Mouse (Mus musculus) G1E (cell line): Measurements from ENCODE around the gene Zc3h14. TPM values are rescaled to one million over a fixed set of nuclear protein-coding genes. Genes with fewer than 3 reads are reported as not detected.

ENCODE experiments used
- ATAC-seq: 2 replicates; pipeline ENCODE4 v1.8.0; 2016; ENCODE audit warnings: mild to moderate bottlenecking; ENCODE audit not compliant: insufficient number of reproducible peaks, poor library complexity, low FRiP score, severe bottlenecking; ENCODE audit errors: extremely low read depth
- DNase-seq: peaks from one replicate; pipeline ENCODE4 v3.0.0; 2012; ENCODE audit warnings: low spot score
- H3K27me3 ChIP-seq: 2 replicates; pipeline ENCODE4 v1.6.1; 2012; ENCODE audit warnings: mild to moderate bottlenecking, low read length, inconsistent platforms; ENCODE audit not compliant: insufficient read depth
- H3K36me3 ChIP-seq: replicated peaks from 2 replicates; pipeline ENCODE3; 2012; ENCODE audit warnings: mild to moderate bottlenecking, inconsistent platforms
- H3K4me1 ChIP-seq: 2 replicates; pipeline ENCODE4 v1.6.1; 2012; ENCODE audit warnings: low read depth, low read length, inconsistent platforms, mixed read lengths; ENCODE audit not compliant: insufficient read depth
- H3K4me3 ChIP-seq: 2 replicates; pipeline ENCODE4 v1.5.1; 2012; ENCODE audit warnings: low read depth, mild to moderate bottlenecking, inconsistent platforms, low read length, moderate library complexity, mixed read lengths
- H3K9me3 ChIP-seq: replicated peaks from 2 replicates; pipeline ENCODE4 v1.6.1; 2012; ENCODE audit warnings: inconsistent platforms
- CTCF ChIP-seq: IDR thresholded peaks from 2 replicates; pipeline ENCODE4 v1.5.1; 2012; ENCODE audit warnings: low read depth, low read length, inconsistent platforms, mixed read lengths
- GATA1 ChIP-seq: IDR thresholded peaks from 2 replicates; pipeline ENCODE4 v1.6.1; 2012; ENCODE audit warnings: borderline replicate concordance, low read length, inconsistent platforms, mixed read lengths
- GATA2 ChIP-seq: IDR thresholded peaks from 2 replicates; pipeline ENCODE4 v1.6.1; 2012; ENCODE audit warnings: low read depth, low read length, inconsistent platforms, borderline replicate concordance
- POLR2AphosphoS5 ChIP-seq: IDR thresholded peaks from 2 replicates; pipeline ENCODE4 v1.6.1; 2012; ENCODE audit warnings: low read depth, low read length, inconsistent platforms; ENCODE audit not compliant: insufficient replicate concordance
- TAL1 ChIP-seq: conservative IDR thresholded peaks from 2 replicates; pipeline ENCODE4 v1.6.1; 2012; ENCODE audit warnings: low read depth, low read length, inconsistent platforms, mixed read lengths
- polyA plus RNA-seq: library from polyadenylated mRNA; stranded (reverse); fragments of >175 nt; gene quantifications from 2 replicates; pipeline ENCODE4 v1.2.3, GENCODE M21; 2012
- total RNA-seq, 2 experiments: library from RNA; stranded (forward) in 1 of 2; stranded (reverse) in 1 of 2; fragments of 200-1000 nt in 1 of 2; fragments of >200 nt in 1 of 2; fragmentation: Nextera tagmentation in 1 of 2; gene quantifications; 2 replicates each; pipeline ENCODE4 v1.2.3; 2014 to 2017

Gene Zc3h14
- total RNA-seq (2014; fragmentation: Nextera tagmentation) (667 and 789 TPM in 2 replicates), total RNA-seq (2017) (226 and 228 TPM in 2 replicates), polyA plus RNA-seq (16.1 and 19.5 TPM in 2 replicates)

DNA sequence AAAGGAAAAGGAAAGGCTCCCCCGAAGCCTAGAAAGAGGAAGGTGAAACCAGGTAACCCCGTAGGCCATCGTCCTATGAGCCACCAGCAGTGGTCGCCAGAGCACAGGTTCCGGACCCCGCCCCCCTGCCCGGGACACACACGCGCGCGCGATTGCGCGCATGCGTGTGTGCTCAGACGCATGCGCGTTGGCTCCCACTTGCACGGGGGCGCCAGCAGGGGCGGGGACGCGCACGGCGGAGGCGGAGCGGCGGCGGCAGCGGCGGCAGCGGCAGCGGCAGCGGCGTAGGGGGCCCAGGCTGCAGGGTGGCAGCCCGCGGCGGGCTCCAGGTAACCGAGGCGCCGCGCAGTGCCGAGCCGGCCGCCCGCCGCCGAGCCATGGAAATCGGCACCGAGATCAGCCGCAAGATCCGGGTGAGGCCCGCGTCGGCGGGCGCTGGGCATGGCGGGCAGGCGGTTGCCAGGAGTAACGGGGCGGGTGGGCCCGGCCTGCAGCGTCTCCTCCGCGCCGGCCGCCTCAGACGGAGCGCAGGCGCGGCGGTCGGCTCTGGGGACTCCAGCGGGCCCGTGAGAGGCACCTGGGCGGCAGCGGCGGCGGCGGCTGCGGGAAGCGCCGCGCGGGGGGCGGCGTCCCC lies at the start of gene Zc3h14:
TSS of gene Zc3h14 (plus strand) at position 219 of the 634 bp plus-strand sequence.
- Histone ChIP-seq H3K27me3 (peaks cover 21% of the 10 kb centered on the region), H3K4me3 (peak within 1 kb of the TSS; percentile 80), H3K36me3 (peaks cover 29% of the 10 kb centered on the region), H3K9me3 (no peaks in the 10 kb centered on the region), H3K4me1 (peaks cover 36% of the 10 kb centered on the region)
- DNase-seq = peak; percentile 93
- TF ChIP-seq POLR2AphosphoS5 = no peak
- TF ChIP-seq CTCF = peak; percentile 23; the same call in 1 of the 2 replicates
- peak; percentile 70 for ATAC-seq

DNA sequence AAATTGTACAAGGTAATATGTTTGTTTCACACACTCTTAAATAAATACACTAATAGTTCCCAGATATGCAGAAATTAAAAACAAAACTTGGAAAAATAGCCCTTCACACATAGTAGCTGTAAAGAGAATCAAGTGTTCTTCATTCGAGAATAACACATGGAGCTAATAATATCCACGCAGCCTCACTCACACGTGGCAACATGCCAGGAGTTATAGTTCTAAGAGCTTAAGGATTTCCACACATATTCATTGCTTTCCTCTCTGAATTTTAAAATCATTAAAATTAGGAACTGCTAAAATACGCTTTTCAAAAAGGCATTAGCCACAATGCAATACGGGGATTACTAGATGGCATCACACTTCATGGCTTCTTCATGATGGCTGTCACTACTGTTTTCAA lies 49.6 kb upstream of the Zc3h14 start:
- H3K36me3 ChIP-seq = peaks cover 63% of the 10 kb centered on the region
- TF ChIP-seq TAL1 (no peak), POLR2AphosphoS5 (no peak), GATA2 (no peak), GATA1 (no peak), CTCF (no peak)
- no peak overlapping the region for H3K4me3 ChIP-seq
- ATAC-seq (no peak), DNase-seq (no peak)
- H3K4me1 ChIP-seq = no peaks in the 10 kb centered on the region
- no peaks in the 10 kb centered on the region for H3K9me3 ChIP-seq
- no peaks in the 10 kb centered on the region for H3K27me3 ChIP-seq

DNA sequence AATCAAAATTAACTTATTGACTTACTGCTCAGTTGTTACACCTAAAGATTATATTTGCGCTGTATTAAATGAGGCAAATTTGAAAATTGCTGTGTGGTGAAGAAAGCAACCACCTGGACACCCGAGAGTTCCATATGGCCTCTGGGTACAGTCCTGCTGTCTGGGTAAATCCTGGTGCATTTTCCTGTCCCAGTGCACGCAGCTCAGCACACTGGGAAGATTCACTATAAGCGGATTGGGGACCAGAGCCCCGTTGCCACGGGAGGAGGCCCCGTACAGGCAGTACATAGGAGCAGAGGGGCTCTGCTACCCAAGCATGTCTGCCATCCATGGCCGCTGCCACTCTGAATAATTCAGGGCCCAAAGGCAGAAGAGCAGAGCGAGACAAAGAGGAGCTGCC lies 45.2 kb upstream of the Zc3h14 start:
- DNase-seq = no peak
- no peaks in the 10 kb centered on the region for H3K9me3 ChIP-seq
- no peaks in the 10 kb centered on the region for H3K27me3 ChIP-seq
- ATAC-seq = no peak
- TF ChIP-seq GATA1 = no peak
- no peak for TF ChIP-seq POLR2AphosphoS5
- TF ChIP-seq CTCF = no peak
- TF ChIP-seq TAL1 = no peak
- TF ChIP-seq GATA2 = no peak
- peaks cover 66% of the 10 kb centered on the region for H3K36me3 ChIP-seq
- H3K4me1 ChIP-seq = no peaks in the 10 kb centered on the region
- no peak overlapping the region for H3K4me3 ChIP-seq

DNA sequence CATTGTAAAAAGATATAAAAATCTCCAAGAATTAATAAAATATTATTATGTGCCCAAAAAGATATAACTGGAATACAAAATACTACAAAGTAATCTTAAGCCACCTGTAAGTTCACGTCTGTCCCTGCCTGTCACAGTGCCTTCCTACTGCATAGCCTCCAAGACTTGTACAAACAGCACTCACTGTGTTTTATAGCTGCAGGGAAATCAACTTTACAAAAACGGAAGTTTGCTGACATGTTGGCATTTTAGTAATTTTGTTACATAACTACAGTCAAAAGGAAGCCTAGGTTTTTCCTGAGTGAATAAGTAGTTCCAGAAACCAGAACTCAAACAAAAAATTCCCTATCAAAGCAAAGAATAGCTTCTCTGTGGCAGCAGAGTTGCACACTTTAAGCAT lies 43.2 kb upstream of the Zc3h14 start:
- TF ChIP-seq POLR2AphosphoS5 = no peak
- TF ChIP-seq TAL1 = no peak
- TF ChIP-seq GATA2 = no peak
- no peak for TF ChIP-seq GATA1
- TF ChIP-seq CTCF = no peak
- Histone ChIP-seq H3K9me3 (no peaks in the 10 kb centered on the region), H3K36me3 (peaks cover 60% of the 10 kb centered on the region), H3K4me1 (no peaks in the 10 kb centered on the region), H3K27me3 (no peaks in the 10 kb centered on the region), H3K4me3 (no peak overlapping the region)
- ATAC-seq (no peak), DNase-seq (no peak)

DNA sequence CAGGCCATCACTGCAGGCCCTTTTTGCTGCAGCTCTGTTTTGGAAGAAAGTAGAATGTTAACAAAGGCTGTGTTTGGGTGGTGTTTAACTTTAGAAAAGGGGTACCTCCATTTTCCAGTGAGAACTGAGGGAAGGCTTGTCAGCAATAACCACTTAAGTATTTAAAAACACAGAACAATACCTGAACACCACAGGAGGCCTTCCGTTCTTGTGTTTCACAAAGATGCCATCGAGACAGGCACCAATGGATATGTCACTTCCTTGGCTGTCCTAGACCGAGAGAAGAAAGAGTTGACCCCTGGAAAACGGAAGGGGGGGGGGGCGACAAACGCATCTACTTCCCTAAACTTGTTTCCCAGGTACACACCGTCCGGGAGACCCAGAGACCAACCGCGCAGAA lies 42.8 kb upstream of the Zc3h14 start:
- H3K9me3 ChIP-seq = no peaks in the 10 kb centered on the region
- TF ChIP-seq POLR2AphosphoS5 (no peak), GATA1 (no peak), TAL1 (no peak), GATA2 (no peak), CTCF (no peak)
- no peaks in the 10 kb centered on the region for H3K4me1 ChIP-seq
- no peak for ATAC-seq
- no peak for DNase-seq
- no peak overlapping the region for H3K4me3 ChIP-seq
- H3K27me3 ChIP-seq = no peaks in the 10 kb centered on the region
- H3K36me3 ChIP-seq = peaks cover 60% of the 10 kb centered on the region

DNA sequence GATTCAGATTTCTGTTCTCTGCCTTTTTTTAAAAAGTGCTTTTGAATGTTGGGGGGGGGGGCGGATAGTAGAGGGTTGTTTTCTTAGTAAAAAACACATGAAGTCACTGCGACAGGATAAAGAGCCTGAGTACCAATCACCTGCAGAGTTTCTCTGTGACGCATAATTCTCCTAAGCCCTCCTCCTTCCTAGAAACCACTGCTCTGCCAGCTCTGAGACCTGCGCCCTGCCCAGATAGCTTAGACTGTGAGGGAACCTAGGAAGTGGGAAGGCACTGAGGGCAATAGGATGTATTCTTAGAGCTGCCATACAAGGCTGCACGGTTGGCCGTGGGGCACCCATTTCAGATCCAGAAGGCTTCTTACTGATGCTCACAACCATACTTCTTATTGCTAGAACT lies 33.9 kb upstream of the Zc3h14 start:
- no peaks in the 10 kb centered on the region for H3K9me3 ChIP-seq
- no peaks in the 10 kb centered on the region for H3K4me1 ChIP-seq
- TF ChIP-seq TAL1 (no peak), POLR2AphosphoS5 (no peak), CTCF (no peak), GATA1 (no peak), GATA2 (no peak)

More for the DNA sequence above, 33.9 kb upstream of the Zc3h14 start:
- ATAC-seq (no peak), DNase-seq (no peak)
- peaks cover 28% of the 10 kb centered on the region for H3K36me3 ChIP-seq
- no peak overlapping the region for H3K4me3 ChIP-seq
- H3K27me3 ChIP-seq = no peaks in the 10 kb centered on the region
